Mouse (Mus musculus) embryo, embryonic 10 days (tissue): Measurements from ENCODE around the gene Babam2.

Source experiments
- DNase-seq: peaks from one replicate; pipeline ENCODE4 v3.0.0-alpha.2; 2015; ENCODE audit warnings: low spot score

Babam2 gene

DNA sequence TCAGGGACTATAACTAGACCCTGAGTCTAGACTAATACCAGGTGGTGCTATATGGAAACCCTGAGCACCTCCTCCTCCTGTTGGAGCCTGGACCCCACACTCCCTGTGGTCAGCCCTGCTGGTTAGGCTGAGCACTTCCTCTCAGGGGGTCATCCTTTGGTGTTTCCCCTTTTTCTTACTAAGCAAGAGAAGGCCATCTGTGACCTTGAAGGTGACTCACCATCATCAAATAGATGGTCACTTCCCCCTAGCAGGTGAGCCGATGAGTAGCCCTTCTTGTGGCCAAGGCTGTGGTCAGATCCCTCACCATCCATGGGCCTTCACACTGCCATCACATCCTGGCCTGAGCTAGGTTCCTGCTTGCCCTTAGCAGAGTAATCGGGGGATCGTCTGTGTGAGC is 379.7 kb downstream of the Babam2 start:
- no peak for DNase-seq

DNA sequence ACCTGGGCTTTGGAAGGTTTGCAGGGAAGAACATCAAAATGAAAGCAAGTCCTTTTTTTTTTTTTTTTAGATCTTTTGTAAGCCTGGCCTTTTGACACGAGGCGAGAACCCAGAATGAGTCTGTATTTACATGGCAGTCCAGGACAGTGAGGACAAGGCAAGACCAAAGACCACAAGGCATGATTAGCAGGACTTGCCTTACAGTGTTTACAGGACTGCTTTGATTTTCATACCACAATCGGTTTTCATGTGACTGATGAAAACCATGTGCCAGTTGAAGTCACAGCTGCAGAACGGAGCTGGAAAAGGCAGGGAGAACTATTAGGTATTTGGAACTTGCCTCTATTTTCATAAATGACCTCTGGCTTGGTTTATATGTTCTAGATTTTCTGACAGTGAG is 381.5 kb downstream of the Babam2 start:
- DNase-seq, result no peak

DNA sequence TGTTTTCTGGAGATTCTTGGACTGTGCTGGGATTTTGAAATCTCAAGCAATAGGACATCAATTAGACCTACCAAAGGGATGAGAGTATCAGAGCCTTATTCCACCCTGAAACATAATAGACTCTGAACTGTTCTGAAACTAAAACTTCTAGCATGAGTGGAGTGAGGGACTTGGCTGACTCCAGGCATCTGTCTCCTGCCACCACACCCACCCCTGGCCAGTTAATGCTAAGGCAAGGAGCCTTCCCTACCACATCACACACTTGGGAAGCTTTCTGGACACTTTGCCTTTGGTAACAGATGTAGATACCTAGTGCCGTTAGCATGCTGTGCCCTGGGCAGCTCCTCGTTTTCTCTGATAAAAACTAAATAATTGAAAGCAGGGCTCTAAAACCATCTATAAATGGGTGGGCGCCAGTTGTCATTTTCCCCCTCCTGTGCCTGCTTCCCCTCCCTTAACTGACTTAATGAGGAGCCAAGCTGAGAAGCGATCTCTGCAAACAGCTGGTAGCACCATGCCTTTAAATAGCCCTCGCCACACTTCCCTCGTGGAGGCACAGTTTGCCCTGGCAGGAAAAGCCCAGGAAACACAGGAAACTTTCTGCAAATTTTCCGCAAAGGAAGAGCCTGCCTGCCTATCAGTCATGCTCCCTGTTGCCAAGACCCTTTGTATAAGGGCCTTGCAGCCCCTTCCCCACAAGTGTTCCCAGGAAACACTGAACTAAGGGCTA is 383.2 kb downstream of the Babam2 start:
- no peak for DNase-seq

DNA sequence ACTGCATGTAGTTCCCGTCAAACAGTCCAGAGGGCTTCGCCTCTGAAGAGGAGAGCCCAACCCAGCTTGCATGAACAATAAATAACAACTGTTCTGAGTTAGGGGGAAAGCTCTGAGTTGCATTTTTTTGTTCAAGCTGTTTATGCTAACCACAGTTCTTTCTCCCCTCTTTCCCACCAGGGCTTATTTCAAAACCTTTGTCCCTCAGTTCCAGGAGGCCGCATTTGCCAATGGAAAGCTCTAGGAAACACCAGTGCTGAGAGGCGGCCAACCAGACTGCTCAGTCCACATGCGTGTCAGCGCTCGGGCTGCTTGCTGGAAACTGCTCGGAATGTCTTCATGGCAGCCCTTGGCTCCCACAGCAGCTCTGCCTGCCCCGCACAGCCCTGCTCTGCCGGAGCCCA is 386.9 kb downstream of the Babam2 start:
- DNase-seq, result no peak

DNA sequence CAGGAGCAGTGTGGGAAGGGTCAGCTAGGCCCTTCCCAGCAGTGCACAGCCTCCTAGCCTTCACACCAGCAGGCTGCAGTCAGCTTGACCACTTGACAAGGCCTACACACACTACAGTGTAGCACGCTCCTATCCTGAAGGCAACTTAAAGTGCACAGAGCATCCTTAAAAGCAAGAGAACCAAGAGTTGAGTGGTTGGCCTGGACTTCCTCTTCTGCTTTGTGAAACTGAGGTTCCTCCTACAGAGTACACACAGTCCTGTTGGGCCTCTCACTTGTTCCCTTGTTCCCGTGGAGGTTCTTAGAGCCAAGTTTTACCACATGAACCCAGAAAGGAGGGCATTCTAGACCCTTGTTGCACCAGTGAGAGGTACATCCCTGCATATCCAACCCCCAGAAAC is 388.1 kb downstream of the Babam2 start:
- DNase-seq, result no peak

DNA sequence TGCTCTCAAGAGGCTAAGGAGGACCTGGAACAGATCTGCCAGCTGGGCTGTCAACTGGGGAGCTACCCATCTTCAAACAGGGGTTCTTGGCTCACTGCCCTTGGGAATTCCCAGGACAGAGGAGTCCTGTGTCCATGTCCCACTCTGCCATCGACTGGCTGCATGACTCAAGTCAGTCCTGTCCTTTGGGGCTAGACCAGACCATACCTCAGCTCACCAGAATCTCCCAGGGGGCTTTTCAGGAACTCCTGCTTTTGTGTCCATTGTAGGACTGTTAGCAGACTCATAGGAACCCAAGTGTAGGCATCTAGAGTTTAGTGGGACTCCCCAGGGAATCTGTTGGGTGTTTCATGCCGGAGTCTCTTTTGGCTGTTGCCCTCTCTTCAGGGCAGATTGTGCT is 388.5 kb downstream of the Babam2 start:
- DNase-seq, result no peak

DNA sequence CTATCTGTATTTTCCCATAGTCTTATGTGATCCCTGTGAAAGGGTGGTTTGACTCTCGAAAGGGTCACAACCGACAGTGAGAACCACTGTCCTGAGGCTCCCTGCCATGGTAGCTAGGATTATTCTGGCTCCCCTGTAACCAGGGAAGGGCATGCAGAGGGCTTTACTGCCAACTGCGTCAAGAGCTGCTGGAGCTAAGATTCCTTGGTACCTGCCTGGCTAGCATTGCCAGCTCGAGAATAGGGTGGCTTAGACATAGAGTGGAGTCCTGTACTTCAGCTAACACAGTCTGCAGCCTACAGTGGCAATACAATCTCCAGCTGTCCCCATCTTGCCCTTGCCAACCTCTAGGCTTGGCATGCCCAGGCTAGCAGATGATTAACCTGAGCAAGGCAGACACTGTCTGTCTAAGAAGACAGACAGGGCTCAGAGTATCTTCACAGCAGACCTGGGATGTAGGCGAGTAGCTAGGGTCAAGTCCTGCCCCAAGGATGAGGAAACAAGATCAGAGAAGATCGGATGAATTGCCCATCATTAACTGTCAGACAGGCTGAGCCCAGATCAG is 389.1 kb downstream of the Babam2 start:
- DNase-seq, result no peak

DNA sequence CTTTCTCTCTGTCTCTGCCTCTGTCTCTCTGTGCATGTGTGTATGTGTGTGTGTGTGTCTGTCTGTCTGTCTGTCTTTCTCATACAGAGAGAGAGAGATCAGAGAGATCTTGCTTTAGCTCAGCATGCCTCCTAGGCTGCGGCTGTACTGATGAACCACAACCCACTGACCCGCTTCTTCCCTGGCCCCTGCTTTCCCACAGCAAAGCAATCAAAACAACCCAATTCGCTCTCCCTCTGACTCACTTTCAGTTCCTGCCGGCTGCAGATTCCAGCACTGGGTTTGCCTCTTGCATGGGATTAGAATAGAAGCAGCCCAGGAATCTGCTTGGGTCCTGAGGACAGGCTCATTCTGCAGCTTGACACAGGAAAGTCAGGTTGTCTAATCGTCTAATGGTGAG is 392.0 kb downstream of the Babam2 start:
- no peak for DNase-seq

DNA sequence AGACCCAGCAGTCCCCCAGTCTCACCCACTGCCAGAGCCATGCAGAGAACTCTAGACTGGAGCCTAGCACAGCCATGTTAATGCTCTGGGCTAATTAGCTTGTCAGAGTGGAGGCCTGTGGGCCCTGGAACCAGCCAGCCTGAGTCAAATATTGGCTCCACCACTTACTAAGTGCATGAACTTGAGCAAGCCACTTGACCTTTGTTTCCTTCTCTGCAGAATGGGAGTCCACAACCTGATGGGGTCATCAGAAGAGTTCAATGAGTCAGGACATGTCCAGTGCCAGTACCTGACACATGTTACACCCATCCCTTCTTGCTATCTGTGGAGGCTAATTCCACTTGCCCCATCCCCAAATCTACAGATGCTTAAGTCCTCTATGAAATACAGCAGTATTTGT is 394.8 kb downstream of the Babam2 start:
- DNase-seq, result no peak

DNA sequence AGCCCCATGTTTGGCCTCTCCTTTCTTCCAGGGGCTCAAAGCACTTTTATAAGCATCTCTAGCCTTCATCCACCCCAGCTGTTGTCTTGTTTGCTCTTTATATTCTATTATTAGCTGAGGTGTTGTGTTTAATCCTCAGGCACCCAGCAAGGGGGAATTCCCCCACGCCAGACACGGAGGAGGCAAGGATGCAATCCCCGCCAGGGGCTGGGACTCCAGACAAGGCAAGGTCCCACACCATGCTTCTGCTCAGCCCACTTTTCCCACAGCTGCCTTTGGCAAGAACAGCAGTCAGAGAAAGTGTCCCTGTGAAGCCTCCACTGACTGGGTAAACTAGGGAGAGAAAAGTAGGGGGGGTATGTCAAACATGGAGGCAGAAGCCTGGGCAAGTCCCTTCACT is 401.2 kb downstream of the Babam2 start:
- DNase-seq, result no peak

DNA sequence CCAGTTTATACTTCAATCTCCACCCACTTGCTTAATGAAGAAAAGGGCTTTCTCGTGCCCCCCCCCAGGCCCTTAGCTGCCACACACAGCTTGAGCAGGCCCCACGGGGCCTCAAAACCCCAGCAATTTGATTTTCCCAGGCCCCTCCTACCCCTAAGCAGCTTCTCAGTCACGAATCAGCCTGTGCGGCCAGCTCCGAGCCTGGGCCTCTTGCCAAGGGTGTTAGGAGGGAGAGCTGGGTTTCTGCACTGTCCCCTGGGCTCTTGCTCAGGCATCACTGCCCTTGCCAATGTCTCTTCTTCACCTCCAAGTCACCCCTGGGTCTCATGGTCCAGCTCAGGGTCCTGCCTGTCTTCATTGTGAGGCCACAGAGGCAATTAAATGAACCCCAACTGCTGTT is 405.0 kb downstream of the Babam2 start:
- DNase-seq, result no peak

DNA sequence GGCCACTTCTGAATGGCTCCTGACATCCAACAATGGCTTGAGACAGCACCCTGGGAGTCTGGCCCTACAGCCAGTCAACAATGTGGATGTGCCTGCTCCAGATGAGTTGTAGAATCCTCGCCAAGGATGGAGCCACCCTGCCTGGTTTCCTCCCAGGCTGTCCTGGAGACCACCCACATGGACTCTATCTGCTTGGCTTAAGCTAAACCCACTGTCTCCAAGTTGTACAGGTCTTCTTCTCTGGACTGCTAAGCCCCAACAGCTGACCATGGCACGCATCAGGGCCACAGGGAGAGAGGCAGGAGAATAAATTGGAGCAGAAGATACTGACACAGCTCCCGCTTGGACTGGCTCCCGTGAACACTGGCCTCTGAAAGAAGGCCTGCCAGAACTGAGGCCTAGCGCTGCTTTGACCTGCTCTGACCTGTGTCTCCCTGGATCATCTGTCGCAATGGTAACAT is 405.5 kb downstream of the Babam2 start:
- no peak for DNase-seq

DNA sequence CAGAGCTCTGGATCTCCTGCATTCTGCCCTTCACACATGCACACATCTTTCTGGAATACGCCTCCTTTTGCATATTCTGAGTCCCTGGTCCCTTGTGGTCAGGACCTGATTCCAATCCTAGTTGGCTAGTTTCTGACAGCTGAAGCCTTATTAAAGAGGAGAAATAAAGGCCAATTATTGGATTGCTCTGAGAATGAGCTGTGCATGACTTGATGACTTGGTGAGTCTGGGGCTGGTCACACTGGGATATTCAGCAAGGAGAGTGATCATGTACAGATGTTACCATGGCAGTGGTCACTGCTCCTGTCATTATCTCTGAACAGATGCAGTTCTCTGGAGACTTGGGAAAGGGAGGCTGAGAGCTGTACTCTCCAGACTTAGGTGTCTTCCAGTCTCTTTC is 406.1 kb downstream of the Babam2 start:
- no peak for DNase-seq

DNA sequence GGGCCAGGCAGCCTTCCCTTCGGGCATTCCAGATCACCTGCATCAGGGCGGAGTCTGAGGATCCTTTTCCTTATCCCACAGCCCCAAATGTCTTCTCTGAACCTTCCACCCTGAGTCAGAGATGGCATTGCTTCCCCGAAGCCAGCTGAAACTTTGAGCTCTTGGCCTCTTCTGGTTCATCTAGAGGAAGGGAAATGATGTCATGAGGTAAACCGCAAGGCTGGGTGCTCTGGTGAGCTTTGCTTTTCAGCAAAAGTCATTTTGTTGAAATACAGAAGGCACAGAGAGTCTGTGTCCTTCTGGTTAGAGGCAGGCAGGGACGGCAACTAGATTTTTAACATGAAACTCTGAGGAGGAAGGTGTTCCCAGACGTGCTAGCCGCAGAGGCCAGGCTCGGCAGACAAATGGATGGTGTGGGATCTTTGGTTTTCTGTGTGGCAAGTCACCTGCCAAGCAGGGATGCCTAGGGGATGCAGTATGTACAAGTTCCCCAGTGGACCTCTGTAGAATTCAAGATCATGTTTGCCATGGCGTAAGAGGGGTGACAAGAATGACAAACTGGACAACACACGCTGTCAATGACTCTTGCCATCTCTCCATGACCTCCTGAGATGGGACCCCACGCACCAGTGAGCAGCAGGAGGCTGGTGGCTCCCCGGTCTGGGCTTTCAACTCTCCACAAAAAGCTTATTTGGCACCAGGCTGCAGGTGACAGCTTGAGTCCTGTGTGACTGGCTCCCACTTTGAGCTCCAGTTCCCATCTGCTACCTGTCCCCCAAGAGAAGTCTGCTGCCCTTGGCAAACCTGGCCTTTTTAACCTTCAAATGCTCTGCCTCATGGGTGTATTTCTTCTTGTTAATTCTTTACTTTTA is 406.9 kb downstream of the Babam2 start:
- no peak for DNase-seq

DNA sequence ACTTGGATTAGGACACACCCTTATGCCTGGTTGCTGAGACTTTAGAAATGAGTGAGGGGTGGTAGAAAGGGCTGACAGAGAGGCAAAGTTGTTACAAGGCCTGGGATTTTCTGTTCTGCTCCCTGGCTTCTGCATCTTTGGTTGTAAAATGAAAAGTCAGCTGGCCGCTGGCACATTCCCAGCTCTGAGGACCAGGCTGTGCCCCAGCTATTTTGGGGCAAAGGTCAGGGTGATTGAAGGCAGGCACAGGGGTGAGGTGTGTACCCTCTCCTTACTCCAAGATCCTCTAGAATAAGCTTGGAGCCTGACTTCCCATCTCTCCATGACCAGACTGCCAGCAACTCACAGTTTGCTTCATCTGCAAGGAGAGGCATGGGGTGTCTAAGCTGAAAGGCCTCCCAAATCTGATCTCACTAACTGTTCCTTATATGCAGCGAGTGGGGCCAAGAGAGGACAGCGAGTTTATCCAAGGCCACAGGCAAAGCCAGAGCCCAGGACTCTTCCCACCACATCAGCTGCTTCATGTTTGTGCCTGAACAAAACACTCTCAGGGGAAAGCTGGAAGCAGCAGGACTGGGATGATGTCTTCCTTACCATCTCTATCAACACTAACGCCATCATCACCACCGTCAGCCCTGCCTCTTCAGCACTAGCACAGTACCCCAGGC is 409.1 kb downstream of the Babam2 start:
- DNase-seq, result no peak

DNA sequence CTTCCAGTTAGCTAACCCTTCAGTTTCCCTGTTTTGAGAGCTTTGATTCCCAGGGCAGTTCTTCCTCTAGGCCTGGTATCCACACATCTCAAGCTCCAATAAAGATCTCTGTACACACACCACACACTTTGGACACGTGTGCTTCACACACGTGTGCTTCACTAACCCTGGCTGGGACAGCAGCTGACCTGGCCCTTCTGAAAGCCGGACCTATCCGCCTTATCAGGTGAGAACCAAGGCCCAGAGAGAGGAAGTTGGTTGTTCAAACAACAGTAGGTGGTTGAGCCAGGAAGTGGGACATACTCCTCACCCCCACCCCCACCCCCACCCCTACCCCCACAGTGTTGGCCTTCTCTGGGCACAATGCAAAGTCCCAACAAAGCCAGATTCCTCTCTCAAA is 413.2 kb downstream of the Babam2 start:
- DNase-seq, result no peak

DNA sequence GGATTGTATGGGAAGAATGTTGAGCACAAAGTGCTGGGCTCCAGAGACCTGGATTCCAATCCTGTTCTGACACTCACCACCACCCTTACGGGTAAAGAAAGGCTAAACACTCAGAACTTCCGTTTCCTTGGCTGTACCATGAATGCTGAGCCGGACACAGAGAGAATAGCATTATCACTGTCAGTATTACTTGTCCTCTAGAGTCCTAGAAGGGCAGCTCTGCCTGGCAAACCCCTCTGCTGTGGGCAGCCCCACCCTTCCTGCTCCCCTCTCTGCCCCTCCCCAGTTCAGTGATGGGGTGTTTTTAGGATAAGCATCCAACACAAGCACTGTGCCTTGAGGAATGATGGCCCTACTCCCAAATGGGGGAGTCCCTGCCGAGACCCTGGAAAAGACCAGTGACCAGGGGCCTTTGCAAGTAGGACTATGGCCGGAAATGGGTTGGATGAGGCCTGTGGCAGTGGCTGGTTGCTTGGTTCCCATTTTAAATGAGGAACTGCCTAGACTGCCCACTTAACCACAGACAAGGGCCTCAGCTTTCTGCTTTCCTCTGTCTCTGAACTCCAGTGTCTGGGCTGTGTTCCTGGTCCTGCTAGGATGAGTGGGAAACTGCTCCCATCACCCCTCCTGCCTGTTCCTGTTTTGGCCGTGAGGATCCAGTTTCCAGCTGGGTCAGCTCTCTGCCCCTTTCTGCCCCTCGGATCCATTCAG is 414.9 kb downstream of the Babam2 start:
- no peak for DNase-seq

DNA sequence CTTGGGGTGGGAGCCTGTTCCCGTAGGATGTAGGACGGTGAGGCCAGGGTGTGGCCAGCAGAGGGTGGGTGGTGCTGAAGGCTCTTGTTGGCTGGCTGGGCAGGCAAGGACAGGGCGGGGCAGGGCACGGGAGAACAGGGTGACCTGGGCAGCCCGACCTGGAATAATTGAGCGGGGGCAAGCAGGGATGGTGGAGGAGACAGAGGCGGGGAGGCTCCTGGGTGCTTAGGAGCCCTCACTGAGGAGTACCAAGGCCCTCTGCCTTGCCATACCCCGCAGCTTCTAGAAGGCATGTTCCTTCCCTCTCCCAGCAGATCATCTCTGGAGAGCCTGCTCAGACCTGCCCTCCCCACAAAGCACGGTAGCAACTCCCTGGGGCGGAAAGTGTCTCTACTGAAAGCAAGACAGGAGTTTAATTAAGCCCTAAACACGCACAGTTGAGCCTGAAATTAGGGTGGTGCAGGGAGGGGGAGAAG is 423.5 kb downstream of the Babam2 start:
- no peak for DNase-seq

DNA sequence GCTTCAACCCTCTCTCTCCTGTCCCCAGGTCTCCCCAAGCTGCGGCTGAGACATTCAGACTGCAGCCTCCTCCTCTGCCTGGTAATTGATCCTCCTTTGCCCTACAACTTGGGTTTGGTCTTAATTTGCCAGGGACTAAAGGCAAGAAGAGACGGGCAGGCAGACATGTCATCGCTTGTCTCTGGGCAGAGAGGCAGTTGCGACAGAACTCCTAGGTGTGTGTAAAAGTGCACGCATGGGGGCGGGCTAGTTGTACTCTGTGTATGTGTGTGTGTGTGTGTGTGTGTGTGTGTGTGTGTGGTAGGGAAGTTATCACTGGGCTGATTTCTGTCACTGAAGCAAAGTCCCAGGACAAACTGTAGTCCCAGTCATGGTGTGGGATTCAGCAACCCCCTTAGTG is 424.5 kb downstream of the Babam2 start:
- DNase-seq, result no peak

DNA sequence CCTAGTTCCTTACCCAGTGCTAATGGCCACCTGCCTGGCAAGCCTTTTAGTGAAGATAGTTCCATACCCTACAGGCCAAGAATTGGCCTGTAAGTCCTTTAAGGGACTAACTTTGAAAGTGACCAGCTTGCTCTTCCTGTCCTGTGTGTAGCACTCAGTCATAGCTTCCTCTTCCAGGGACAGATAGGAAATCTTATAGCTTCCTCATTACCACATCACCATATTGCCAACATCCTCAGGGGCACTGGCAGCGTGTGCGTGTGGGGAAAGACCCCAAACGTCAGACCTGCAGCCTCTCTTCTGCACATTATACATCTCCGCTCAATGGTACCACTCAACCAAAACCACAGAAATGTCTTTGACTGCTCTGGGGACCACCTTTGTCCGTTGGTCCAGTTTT is 424.9 kb downstream of the Babam2 start:
- no peak for DNase-seq

DNA sequence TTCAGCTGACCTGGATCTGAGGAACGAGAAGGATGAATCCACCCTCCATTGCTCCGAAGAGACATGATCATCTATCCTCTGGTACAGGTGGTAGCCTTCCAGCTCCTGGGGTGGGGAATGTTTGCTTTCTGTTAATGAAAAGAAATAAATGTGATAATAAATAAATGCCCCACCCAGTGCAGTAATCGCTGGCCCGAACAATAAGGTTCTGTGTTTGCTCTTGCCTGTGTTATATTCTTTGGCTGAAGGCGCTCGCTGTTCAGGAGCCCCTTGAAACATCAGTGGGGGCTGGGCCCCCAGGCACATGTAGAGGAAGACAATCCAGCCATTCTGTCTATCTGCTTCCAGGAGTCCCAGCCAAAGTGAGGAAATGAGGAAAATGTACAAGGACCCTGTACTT is 427.5 kb downstream of the Babam2 start:
- DNase-seq, result no peak

DNA sequence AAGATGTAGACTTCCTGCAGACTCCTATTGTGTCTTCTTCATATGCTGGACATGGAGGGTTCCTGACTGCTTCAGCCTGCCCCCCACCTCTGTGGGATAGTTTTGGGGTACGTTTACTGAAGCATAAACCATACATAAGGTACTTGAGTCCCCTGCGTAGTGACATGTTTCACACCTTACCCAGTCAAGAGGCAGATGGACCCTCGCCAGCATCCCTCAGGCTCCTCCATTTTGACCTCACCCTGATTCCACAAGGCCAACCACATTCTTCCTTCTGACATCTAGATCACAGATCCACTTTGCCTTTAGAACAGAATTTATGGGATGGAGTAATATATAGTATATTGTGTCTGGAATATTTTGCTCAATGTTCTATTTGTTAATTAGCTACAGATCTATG is 429.7 kb downstream of the Babam2 start:
- DNase-seq, result no peak
